Mouse (Mus musculus): ENCODE measurements around the gene Mroh8.
"Not testable (repeated sequence)": the region's sequence is repeated elsewhere in the genome, so short reads cannot be mapped to it uniquely, and the experiment has no call there.

The Mroh8 gene

GRCm38 (mm10) chr2:157198405-157198804 lies 80.9 kb downstream of the Mroh8 start:
- not testable (repeated sequence) for DNase-seq (ENCODE audit: low read depth)

DNA sequence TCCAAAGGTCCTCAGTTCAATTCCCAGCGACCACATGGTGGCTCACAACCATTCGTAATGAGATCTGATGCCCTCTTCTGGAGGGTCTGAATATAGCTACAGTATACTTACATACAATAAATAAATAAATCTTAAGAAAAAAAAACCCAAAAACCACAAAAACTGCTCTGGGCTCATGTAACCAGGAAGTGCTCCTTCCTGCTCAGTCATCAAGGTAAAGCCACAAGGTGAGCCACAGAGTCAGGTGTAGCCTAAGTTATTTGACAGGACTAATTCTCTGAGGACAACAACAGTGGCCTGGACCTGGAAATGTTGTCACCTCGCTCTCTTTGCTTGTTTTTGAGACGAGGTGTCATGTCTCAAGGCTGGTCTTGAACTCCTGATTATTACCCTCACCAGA lies 88.7 kb downstream of the Mroh8 start:
- no peak for DNase-seq (ENCODE audit: low read depth)

- no peak for DNase-seq (ENCODE audit: low read depth)
Observed at GRCm38 (mm10) chr2:157187223-157187622, 92.1 kb downstream of the Mroh8 start.

GRCm38 (mm10) chr2:157186504-157186903 lies 92.8 kb downstream of the Mroh8 start:
- no peak for DNase-seq (ENCODE audit: low read depth)

DNA sequence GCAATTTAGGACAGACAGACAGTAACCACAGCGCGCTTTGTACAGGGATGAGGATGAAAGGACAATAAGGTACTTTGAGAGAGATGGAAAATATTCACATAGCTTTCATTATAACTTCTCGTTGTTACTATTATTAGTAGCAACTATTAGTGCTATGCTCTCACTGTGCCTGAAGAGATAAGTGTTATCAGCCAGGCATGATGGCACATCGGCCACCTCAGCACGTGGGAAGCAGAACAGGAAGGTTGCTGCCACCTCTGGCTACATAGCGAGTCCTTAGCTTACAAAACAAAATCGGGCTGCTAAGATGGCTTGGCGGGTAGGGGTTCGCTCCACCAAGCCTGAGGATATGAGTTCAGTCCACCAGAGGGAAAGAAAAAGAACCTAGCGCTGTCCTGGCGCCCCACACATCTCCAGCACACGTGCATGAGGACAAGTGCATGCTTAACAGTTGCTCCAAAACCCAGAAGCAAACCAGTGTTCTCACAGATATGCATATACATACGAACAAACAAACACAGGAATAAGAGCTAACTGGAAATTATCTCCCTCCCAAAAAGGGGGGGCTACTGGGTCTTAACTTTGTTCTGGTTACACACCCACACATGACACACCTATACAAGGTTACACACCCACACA lies 94.2 kb downstream of the Mroh8 start:
- peak; percentile 58 for DNase-seq (ENCODE audit: low read depth)

DNA sequence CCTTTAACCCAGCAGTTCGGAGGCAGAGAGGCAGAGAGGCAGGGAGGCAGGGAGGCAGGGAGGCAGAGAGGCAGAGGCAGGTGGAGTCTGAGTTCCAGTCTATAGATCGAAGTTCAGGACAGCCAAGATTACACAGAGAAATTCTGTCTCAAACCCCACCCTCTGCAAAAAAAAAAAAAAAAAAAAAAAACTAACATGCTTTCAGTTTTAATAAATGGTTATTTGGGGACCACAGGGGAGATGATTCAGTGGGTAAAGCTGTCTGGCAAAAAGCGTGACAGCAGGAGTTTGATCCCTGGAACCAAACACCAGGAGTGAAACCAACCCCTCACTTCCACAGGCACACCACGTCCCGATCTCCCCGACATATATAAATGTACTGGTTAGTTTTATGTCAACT lies 101.2 kb downstream of the Mroh8 start:
- no peak for DNase-seq (ENCODE audit: low read depth)

- DNase-seq (ENCODE audit: low read depth): no peak
Observed at GRCm38 (mm10) chr2:157176248-157176647, 103.1 kb downstream of the Mroh8 start.

DNA sequence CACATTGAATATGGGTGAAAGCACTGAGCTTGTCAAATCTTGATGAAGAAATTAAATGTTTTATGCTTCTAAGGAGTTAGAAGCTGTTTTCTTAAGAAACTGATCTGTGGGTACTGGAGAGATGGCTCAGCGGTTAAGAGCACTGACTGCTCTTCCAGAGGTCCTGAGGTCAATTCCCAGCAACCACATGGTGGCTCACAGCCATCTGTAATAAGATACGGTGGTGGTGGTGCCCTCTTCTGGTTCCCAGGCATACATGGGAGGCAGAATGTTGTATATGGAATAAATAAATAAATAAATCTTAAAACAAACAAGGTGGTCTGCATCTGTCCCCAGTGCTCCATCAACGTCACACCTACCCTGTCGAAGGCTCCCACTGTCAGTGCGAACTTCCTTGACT lies 104.9 kb downstream of the Mroh8 start:
- DNase-seq (ENCODE audit: low read depth): no peak

- no peak for DNase-seq (ENCODE audit: low read depth)
Observed at GRCm38 (mm10) chr2:157173555-157173954, 105.8 kb downstream of the Mroh8 start.

DNA sequence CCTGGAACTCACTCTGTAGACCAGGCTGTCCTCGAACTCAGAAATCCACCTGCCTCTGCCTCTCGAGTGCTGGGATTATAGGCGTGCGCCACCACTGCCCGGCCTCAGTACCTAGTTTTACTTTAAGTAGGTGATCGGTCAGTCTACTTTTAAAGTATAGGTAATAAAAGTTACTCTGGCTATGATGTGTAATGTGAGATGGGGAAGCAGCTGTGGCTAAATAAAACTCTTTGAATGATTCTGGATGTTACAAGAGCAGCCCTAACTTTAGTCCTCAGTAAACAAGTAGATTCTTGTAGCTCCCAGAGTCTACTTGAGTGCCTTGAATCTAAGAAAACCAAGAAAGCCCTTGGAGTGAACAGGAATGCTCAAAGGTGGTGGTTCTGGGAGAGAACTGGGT lies 106.4 kb downstream of the Mroh8 start:
- no peak for DNase-seq (ENCODE audit: low read depth)

DNA sequence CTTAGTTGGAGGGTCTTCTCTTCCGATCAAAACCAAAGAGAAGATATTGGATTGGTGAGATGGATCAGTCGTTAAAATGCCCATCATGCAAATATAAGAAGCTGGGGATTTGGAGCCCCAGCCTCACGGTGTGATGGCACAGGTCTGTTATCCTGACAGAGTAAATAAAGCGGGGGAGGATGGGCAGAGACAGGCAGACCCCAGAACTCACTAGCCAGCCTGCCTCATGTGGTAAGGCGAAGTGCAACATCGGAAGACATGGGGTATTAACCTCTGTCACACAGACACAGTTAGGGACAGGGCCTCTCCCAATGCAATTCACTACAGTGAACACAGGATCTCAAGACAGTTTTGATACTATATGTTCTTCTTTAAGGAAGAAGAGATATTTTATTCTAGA lies 108.7 kb downstream of the Mroh8 start:
- DNase-seq (ENCODE audit: low read depth): no peak

DNA sequence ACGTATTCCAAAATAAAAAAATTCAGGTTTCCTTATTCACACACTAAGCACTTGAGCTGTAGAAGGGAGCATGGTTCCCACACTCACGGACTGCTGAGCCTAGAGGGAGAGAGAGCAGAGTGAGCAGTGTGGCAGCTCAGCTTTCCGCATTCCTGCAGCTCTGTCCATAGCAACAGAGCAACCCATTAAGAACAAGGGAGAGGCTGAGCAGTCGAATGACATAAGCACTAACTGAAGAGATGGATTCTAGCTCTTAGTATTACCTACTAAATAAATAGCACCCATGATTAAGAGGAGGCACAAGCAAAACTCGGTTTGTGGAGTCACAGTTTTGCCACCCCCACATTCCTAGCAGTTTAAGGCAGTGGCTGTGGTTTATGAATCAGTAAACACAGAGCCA lies 109.2 kb downstream of the Mroh8 start:
- DNase-seq (ENCODE audit: low read depth): no peak

DNA sequence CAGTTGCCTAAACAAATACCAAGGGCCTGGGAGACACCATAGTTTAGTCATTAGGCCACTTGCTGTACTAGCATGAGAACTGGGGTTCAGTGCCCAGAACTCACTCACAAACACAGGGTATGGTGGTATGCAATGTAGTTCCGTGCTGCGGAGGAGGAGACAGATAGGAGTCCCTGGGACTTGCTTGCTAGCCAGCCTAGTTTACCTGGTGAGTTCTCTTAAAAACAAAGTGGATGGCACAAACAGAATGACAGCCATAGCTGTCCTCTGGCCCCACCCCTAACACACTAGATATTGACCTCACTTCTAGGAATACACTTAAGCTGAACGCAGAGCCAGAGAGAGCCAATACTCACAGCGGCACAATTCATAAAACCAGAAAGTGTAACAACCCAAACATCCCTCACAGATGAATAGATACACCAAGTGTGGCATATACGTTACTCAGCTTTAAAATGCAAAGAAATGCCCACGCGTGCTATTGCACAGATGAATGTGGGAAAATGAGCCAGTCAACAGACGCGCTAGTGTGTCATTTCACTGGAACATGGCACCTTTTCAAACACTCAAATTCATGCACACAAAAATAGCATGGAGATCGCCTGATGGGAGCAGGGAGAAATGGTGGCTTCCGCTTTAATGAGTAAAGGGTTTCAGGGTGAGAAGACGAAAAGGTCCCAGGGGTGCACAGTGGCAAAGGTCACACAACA lies 112.8 kb downstream of the Mroh8 start:
- no peak for DNase-seq (ENCODE audit: low read depth)

DNA sequence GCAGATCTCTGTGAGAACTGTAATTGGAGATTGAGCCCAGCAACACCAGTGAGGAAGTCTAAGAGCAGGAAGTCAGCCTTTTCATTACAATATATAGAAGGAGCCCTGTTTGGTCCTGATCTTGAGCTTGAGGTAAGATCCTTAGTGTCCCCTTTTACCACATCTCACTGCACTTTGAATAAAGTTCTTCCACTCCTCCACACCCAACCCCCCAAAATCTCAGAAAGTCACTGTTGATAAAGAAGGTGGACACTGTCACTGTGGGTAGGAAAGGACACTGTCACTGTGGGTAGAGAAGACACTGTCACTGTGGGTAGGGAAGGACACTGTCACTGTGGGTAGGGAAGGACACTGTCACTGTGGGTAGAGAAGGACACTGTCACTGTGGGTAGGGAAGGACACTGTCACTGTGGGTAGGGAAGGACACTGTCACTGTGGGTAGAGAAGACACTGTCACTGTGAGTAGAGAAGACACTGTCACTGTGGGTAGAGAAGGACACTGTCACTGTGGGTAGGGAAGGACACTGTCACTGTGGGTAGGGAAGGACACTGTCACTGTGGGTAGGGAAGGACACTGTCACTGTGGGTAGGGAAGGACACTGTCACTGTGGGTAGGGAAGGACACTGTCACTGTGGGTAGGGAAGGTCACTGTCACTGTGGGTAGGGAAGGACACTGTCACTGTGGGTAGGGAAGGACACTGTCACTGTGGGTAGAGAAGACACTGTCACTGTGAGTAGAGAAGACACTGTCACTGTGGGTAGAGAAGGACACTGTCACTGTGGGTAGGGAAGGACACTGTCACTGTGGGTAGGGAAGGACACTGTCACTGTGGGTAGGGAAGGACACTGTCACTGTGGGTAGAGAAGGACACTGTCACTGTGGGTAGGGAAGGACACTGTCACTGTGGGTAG lies 113.8 kb downstream of the Mroh8 start:
- not testable (repeated sequence) for DNase-seq (ENCODE audit: low read depth)

GRCm38 (mm10) chr2:157164101-157164500 lies 115.2 kb downstream of the Mroh8 start:
- DNase-seq (ENCODE audit: low read depth): no peak

All from c-Kit-positive CD71-positive TER-119-negative erythroid progenitor cells, embryonic 14.5 days (primary cell).